Mouse (Mus musculus): ENCODE measurements around the gene Nup133. TPM values are rescaled to one million over a fixed set of nuclear protein-coding genes. Genes with fewer than 3 reads are reported as not detected.

The Nup133 gene
- polyA plus RNA-seq, 1 experiment: 21.0 TPM

- TF ChIP-seq POLR2A (IDR thresholded peaks at IDR 0.05; ENCODE audit: extremely low read depth, insufficient read depth, low read length) (no peak), CTCF (IDR thresholded peaks at IDR 0.05; ENCODE audit: extremely low read depth, insufficient read depth, low read length) (no peak)
- H3K4me3 ChIP-seq (ENCODE audit: insufficient read depth, low read length): no peak overlapping the region
- 0 out of 2 replicates have a peak, but pooled peaks cover 1% of the 10 kb centered on the region for H3K4me1 ChIP-seq (ENCODE audit: control insufficient read depth, insufficient read depth, low read length)
- H3K27ac ChIP-seq (ENCODE audit: insufficient read depth, low read length): no peak overlapping the region
Observed at GRCm38 (mm10) chr8:123912265-123912664, 36.8 kb downstream of the Nup133 start.

GRCm38 (mm10) chr8:123907604-123908003 lies 41.5 kb downstream of the Nup133 start:
- H3K4me1 ChIP-seq (ENCODE audit: control insufficient read depth, insufficient read depth, low read length): no peaks in the 10 kb centered on the region
- no peak overlapping the region for H3K27ac ChIP-seq (ENCODE audit: insufficient read depth, low read length)
- no peak overlapping the region for H3K4me3 ChIP-seq (ENCODE audit: insufficient read depth, low read length)
- TF ChIP-seq CTCF (IDR thresholded peaks at IDR 0.05; ENCODE audit: extremely low read depth, insufficient read depth, low read length) (no peak), POLR2A (IDR thresholded peaks at IDR 0.05; ENCODE audit: extremely low read depth, insufficient read depth, low read length) (no peak)

GRCm38 (mm10) chr8:123902653-123903052 lies 46.4 kb downstream of the Nup133 start:
- no peak overlapping the region for H3K4me3 ChIP-seq (ENCODE audit: insufficient read depth, low read length)
- TF ChIP-seq POLR2A (IDR thresholded peaks at IDR 0.05; ENCODE audit: extremely low read depth, insufficient read depth, low read length): no peak
- no peak for TF ChIP-seq CTCF (IDR thresholded peaks at IDR 0.05; ENCODE audit: extremely low read depth, insufficient read depth, low read length)
- H3K27ac ChIP-seq (ENCODE audit: insufficient read depth, low read length): no peak overlapping the region
- no peaks in the 10 kb centered on the region for H3K4me1 ChIP-seq (ENCODE audit: control insufficient read depth, insufficient read depth, low read length)

GRCm38 (mm10) chr8:123899366-123899765 lies 49.7 kb downstream of the Nup133 start:
- 0 out of 2 replicates have a peak, but pooled peaks cover 3% of the 10 kb centered on the region for H3K4me1 ChIP-seq (ENCODE audit: control insufficient read depth, insufficient read depth, low read length)
- H3K4me3 ChIP-seq (ENCODE audit: insufficient read depth, low read length): no peak overlapping the region
- no peak overlapping the region for H3K27ac ChIP-seq (ENCODE audit: insufficient read depth, low read length)
- TF ChIP-seq POLR2A (IDR thresholded peaks at IDR 0.05; ENCODE audit: extremely low read depth, insufficient read depth, low read length) (no peak), CTCF (IDR thresholded peaks at IDR 0.05; ENCODE audit: extremely low read depth, insufficient read depth, low read length) (no peak)

GRCm38 (mm10) chr8:123898576-123898975 lies 50.5 kb downstream of the Nup133 start:
- Histone ChIP-seq H3K27ac (ENCODE audit: insufficient read depth, low read length) (no peak overlapping the region), H3K4me1 (ENCODE audit: control insufficient read depth, insufficient read depth, low read length) (0 out of 2 replicates have a peak, but pooled peaks cover 3% of the 10 kb centered on the region), H3K4me3 (ENCODE audit: insufficient read depth, low read length) (no peak overlapping the region)
- TF ChIP-seq CTCF (IDR thresholded peaks at IDR 0.05; ENCODE audit: extremely low read depth, insufficient read depth, low read length): no peak
- TF ChIP-seq POLR2A (IDR thresholded peaks at IDR 0.05; ENCODE audit: extremely low read depth, insufficient read depth, low read length): no peak

GRCm38 (mm10) chr8:123896774-123897173 lies 52.3 kb downstream of the Nup133 start:
- TF ChIP-seq CTCF (IDR thresholded peaks at IDR 0.05; ENCODE audit: extremely low read depth, insufficient read depth, low read length) (no peak), POLR2A (IDR thresholded peaks at IDR 0.05; ENCODE audit: extremely low read depth, insufficient read depth, low read length) (no peak)
- H3K4me3 ChIP-seq (ENCODE audit: insufficient read depth, low read length): no peak overlapping the region
- peaks cover 3% of the 10 kb centered on the region; the same call in 1 of the 2 replicates for H3K4me1 ChIP-seq (ENCODE audit: control insufficient read depth, insufficient read depth, low read length)
- no peak overlapping the region for H3K27ac ChIP-seq (ENCODE audit: insufficient read depth, low read length)

GRCm38 (mm10) chr8:123896366-123896761 lies 52.7 kb downstream of the Nup133 start:
- no peak overlapping the region for H3K4me3 ChIP-seq (ENCODE audit: insufficient read depth, low read length)
- peaks cover 3% of the 10 kb centered on the region; the same call in 1 of the 2 replicates for H3K4me1 ChIP-seq (ENCODE audit: control insufficient read depth, insufficient read depth, low read length)
- H3K27ac ChIP-seq (ENCODE audit: insufficient read depth, low read length): no peak overlapping the region
- TF ChIP-seq POLR2A (IDR thresholded peaks at IDR 0.05; ENCODE audit: extremely low read depth, insufficient read depth, low read length) (no peak), CTCF (IDR thresholded peaks at IDR 0.05; ENCODE audit: extremely low read depth, insufficient read depth, low read length) (no peak)

- Histone ChIP-seq H3K4me3 (ENCODE audit: insufficient read depth, low read length) (no peak overlapping the region), H3K27ac (ENCODE audit: insufficient read depth, low read length) (no peak overlapping the region)
Observed at GRCm38 (mm10) chr8:123895680-123896365, 53.2 kb downstream of the Nup133 start.

GRCm38 (mm10) chr8:123895230-123895629 lies 53.8 kb downstream of the Nup133 start:
- TF ChIP-seq POLR2A (IDR thresholded peaks at IDR 0.05; ENCODE audit: extremely low read depth, insufficient read depth, low read length) (no peak), CTCF (IDR thresholded peaks at IDR 0.05; ENCODE audit: extremely low read depth, insufficient read depth, low read length) (no peak)
- H3K27ac ChIP-seq (ENCODE audit: insufficient read depth, low read length): no peak overlapping the region
- H3K4me1 ChIP-seq (ENCODE audit: control insufficient read depth, insufficient read depth, low read length): peaks cover 3% of the 10 kb centered on the region; the same call in 1 of the 2 replicates
- H3K4me3 ChIP-seq (ENCODE audit: insufficient read depth, low read length): no peak overlapping the region

More at GRCm38 (mm10) chr8:123895680-123896365, 53.2 kb downstream of the Nup133 start:
- TF ChIP-seq CTCF (IDR thresholded peaks at IDR 0.05; ENCODE audit: extremely low read depth, insufficient read depth, low read length) (no peak), POLR2A (IDR thresholded peaks at IDR 0.05; ENCODE audit: extremely low read depth, insufficient read depth, low read length) (no peak)
- H3K4me1 ChIP-seq (ENCODE audit: control insufficient read depth, insufficient read depth, low read length): peaks cover 3% of the 10 kb centered on the region; the same call in 1 of the 2 replicates

- H3K4me3 ChIP-seq (ENCODE audit: insufficient read depth, low read length): no peak within 1 kb of the TSS
- TF ChIP-seq POLR2A (IDR thresholded peaks at IDR 0.05; ENCODE audit: extremely low read depth, insufficient read depth, low read length) (no peak), CTCF (IDR thresholded peaks at IDR 0.05; ENCODE audit: extremely low read depth, insufficient read depth, low read length) (no peak)
- H3K27ac ChIP-seq (ENCODE audit: insufficient read depth, low read length): no peak within 1 kb of the TSS
- peaks cover 3% of the 10 kb centered on the region; the same call in 1 of the 2 replicates for H3K4me1 ChIP-seq (ENCODE audit: control insufficient read depth, insufficient read depth, low read length)
Observed at GRCm38 (mm10) chr8:123894502-123895097, 54.5 kb downstream of the Nup133 start, which contains the start of gene Acta1. TSS of gene Acta1 (minus strand) at chr8:123894751.
